Mouse (Mus musculus) ES-Bruce4 (cell line): Measurements from ENCODE around the gene Pold4.

Source experiments
- CTCF ChIP-seq: IDR thresholded peaks from one replicate; pipeline ENCODE4 v1.8.1; 2011; ENCODE audit warnings: low read depth, low read length
- POLR2A ChIP-seq: IDR thresholded peaks from one replicate; pipeline ENCODE4 v1.8.1; 2011; ENCODE audit warnings: low read length; ENCODE audit not compliant: insufficient read depth

- no peak for TF ChIP-seq CTCF
- no peak for TF ChIP-seq POLR2A
These were observed 10.5 kb upstream of the Pold4 start for GRCm38 (mm10) chr19:4220957-4221743.
